Mouse (Mus musculus): ENCODE results near the gene Timm22.

The Timm22 gene

GRCm38 (mm10) chr11:76429966-76430631, 23.3 kb downstream of the Timm22 start:
- no peak for DNase-seq (ENCODE audit: low read depth, low spot score)

- DNase-seq (ENCODE audit: low read depth, low spot score), result no peak
Measured at GRCm38 (mm10) chr11:76436009-76436408, 29.3 kb downstream of the Timm22 start.

DNA sequence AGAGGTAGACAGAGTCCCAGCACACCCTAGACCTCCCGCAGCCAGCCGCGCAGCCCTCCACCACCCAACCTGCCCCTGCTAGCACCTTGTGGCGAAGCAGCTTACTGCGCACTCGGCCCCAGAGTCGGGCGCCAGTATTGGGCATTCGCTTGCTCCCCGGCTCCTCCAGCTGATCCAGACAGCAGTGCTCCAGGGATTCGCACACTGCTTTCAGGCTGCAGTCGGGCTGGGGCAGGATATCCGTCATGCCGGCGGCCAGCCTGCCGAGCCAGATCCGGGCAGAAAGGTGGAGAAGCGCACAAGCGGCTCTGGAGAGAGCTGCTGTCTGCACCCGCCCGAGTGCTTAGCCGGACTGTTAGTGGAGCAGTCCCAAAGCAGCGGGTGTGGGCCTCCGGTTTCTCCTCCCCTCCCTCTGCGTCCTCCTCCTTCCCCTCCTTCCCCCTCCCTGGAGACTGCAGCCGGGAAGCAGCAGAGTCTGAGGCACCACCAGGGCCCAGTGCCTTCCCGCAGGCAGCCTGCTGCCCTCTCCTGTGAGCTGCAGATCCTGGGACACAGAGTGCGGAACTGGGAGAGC, 30.2 kb downstream of the Timm22 start:
- DNase-seq (ENCODE audit: low read depth, low spot score), result no peak

GRCm38 (mm10) chr11:76439666-76440065, 32.9 kb downstream of the Timm22 start:
- no peak for DNase-seq (ENCODE audit: low read depth, low spot score)

DNA sequence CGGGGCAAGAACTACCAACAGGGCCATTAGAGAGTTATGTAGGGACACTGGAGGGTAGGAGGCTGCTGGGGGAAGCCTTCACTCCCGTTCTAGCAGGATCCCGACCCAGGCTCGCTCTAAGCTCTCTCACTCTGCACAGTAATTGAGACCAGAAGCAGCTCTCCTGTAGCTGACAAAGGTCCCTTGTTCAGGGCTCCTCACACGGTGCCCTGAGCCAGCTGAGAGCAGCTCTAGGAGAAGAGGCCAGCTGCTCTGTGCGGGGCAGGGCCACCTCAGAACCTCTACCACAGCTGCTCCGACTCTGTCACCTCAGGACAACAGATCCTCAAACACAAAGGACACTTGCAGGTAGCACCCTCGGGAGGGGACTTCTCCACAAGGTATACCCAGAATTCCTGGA, 38.7 kb downstream of the Timm22 start:
- DNase-seq (ENCODE audit: low read depth, low spot score), result no peak

- DNase-seq (ENCODE audit: low read depth, low spot score), result peak; percentile 36
Measured at GRCm38 (mm10) chr11:76446251-76446650, 39.5 kb downstream of the Timm22 start.

GRCm38 (mm10) chr11:76449520-76450201, 42.9 kb downstream of the Timm22 start:
- DNase-seq (ENCODE audit: low read depth, low spot score), result no peak

DNA sequence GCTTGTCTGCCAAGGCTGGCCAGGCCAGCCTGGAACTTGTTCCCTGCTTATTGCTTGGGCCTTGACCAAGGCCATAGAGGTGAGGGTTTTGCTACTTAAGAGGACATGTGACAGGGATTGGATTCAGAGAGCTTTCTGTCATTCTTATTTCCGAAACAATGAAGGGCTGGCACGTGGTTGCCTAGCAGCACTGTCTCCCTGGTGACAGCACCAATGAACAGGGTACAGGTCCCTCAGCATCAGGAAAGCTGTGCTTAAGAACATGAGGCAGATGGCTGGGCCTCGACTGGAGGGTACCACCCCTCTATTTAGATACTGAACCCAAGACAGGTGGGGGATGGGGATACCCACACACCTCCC, 43.4 kb downstream of the Timm22 start:
- no peak for DNase-seq (ENCODE audit: low read depth, low spot score)

- DNase-seq (ENCODE audit: low read depth, low spot score), result peak; percentile 71
Measured at GRCm38 (mm10) chr11:76454492-76454891, 47.7 kb downstream of the Timm22 start.

DNA sequence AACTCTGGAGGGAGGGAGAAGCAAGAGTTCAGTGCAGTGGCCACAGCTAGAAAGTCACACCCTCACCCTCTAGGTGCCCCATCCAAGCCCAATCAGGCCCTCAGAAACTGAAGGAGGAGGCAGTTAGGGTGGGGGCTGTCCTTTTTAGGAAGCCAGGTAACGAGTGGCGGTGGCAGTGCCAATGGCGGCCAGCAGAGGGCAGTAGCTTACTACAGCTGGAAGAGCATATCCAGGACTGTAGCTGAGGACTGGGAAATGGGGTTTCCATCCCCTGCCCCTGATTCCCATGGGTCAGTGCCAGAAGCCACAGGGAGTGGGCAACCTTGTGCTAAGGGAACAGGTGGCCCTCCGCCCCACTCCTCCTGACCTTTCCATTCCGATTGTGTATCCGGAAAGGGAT, 49.5 kb downstream of the Timm22 start:
- DNase-seq (ENCODE audit: low read depth, low spot score), result peak; percentile 83

GRCm38 (mm10) chr11:76456897-76457296, 50.1 kb downstream of the Timm22 start:
- DNase-seq (ENCODE audit: low read depth, low spot score), result peak; percentile 22

GRCm38 (mm10) chr11:76458730-76459129, 52.0 kb downstream of the Timm22 start:
- peak; percentile 84 for DNase-seq (ENCODE audit: low read depth, low spot score)

DNA sequence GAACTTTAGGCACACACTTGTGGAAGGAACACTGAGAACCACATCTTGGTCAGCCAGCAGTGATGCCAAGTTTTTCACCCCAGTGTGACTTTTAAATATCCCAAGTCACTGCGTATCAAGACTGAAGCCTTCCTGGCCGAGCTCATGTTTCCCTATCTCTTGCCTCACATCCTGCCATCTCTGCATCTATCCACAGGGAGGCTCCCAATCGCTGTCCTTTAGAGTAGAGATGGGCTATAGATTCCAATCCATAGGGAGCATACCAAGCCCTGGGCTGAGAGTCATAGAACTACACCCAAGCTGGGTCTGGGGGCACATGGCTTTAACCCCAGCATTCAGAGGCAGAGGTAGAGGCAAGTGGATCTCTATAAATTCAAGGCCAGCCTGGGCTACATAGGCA, 52.7 kb downstream of the Timm22 start:
- no peak for DNase-seq (ENCODE audit: low read depth, low spot score)

DNA sequence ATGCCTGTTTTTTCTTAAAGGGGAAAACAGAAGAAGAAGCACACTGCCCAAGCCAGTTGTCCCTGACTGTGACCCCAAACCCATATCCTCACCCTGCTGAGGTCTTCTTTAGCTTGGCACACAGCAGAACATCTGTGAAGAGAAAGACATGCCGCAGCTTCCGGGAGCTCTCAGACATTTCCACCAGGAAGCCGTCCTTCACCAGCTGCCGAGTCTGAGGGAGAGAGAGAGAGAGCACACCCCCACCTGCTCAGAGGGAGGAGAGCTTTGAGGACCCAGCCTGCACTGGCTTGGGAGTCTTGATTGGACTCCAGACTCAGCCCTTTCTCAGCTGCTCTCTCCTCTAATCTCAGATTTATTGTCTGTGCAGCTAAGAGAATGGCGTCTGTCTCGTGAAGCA, 54.4 kb downstream of the Timm22 start:
- no peak for DNase-seq (ENCODE audit: low read depth, low spot score)

DNA sequence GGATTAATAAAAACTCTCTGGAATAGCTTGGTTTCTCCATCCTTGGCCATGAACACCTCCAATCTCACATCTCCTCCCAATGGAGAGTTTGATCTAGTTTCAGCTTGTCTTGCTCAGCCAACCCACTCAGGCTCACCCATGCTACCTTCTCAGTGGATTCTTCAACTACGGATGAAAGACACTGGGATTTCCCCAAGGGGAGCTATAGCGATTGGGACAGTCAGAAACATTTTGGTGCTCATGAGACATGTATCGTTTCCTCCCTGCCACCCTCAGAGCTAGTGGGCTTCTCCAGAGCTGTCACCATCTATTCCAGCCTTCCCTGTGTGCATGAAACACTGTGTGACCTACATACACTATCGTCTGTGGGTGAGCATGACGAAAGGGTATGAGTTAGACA, 54.9 kb downstream of the Timm22 start:
- DNase-seq (ENCODE audit: low read depth, low spot score), result no peak

- no peak for DNase-seq (ENCODE audit: low read depth, low spot score)
Measured at GRCm38 (mm10) chr11:76465879-76466278, 59.1 kb downstream of the Timm22 start.
